Mouse (Mus musculus): ENCODE measurements around the gene Mlh1. TPM values are rescaled to one million over a fixed set of nuclear protein-coding genes. Genes with fewer than 3 reads are reported as not detected.

Mlh1 gene
- total RNA-seq, 4 experiments from 2014 or later, result 2.7 to 5.6 (median 3.8) TPM

DNA sequence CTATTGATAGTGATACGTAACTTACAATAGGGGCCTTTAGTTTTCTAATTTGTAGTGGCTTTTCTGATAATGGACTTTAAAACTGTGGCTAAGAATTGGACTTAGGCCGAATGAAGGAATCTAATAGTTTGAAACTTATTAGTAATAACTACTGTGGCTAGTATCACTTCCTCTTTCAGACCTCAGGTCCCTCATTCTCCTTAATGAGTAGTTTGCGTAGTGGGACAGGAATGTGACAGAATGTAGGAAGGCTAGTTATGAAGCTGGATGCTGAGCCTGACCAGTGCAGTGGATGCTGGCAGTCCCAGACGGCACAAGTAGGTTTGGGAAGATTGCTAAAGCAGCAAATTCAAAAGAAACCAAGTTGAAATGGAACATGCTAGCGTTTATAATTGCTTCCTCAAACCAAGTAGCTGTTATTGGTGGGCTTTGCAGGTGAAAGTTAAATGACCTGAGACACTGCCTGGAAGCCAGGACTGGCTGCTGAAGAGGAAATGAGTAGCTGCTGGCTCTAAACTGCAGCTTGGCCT, 51.0 kb downstream of the Mlh1 start:
- DNase-seq (ENCODE audit: low spot score in 2 of 2), result no peak

DNA sequence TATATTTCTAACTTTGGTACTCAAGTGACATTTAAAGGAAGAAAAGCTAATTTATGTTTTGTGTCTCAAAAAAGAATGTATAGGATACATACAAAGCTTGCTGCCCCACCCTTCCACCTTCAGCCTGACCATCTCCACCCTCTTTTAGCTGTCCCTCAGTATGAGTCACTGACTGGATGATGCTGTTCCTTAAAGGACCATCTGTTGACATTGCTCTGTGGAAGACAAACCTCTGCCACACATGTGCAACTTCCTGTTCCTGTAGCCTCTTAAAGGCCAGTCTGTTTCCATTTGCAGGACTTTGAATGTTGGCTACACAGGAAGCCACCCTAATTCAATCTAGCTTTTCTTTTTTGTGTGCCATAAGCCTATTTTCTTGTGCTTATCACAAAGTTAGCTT, 55.2 kb downstream of the Mlh1 start:
- no peak for DNase-seq (ENCODE audit: low spot score in 2 of 2)

DNA sequence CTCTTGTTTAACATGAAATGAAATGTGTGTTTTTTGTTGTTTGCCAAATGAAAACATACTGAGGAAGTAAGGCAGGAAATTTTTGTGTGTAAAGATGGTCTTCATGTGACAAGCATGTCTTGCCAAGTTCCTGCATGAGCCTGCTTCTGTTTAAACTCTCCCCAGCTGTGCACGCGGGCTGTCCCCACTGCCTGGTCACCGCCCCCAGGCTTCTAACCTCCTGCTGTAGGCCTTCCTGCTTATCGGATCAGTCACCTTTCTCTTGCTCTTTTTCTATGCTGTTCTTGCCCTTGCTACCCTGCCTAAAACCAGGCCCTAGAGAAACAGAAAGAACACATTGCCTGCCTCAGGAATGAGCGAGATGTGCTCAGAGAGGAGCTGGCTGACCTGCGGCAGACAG, 58.1 kb downstream of the Mlh1 start:
- no peak for DNase-seq (ENCODE audit: low spot score in 2 of 2)

DNA sequence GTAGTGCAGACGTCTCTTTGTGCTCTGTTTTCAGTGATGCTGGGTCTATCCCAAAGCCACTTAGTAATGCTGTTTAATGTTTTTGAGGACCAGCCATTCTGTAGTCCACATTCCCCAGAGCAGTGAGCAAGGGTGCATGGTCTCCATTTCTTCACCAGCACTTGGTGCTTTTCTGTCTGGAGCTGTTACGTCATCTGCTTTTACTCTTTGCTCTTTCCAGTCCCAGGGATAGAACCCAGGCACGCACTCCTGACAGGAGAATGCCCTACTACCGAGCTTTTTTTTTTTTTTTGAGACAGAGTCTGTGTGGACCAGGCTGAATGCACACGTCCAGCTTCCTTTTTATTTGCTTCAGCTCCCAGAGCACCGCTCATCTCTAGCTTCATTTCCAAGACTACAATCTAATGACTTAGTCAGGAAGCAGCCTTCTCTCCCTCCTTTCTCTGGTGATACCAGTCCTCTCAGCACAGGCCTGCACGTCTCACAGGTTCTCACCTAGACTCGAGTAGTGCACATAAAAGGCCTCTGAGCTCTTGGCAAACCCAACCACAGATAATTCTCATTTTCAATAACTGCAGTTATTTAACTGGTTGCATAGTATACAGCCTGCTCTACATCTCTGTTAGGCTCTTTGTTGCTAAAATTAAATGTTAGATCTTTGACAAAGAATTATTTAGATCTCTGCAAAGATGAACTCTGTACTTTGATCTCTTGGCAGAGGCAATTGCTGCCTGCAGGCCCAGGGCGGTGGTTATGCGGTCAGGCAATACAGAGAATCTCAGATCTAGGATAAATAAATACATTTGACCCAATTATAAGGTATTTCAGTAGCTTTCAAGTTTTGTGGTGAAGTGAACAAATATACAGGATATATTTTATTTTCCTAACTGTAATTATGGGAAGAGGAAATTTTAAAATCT, 60.2 kb downstream of the Mlh1 start:
- no peak for DNase-seq (ENCODE audit: low spot score in 2 of 2)

DNA sequence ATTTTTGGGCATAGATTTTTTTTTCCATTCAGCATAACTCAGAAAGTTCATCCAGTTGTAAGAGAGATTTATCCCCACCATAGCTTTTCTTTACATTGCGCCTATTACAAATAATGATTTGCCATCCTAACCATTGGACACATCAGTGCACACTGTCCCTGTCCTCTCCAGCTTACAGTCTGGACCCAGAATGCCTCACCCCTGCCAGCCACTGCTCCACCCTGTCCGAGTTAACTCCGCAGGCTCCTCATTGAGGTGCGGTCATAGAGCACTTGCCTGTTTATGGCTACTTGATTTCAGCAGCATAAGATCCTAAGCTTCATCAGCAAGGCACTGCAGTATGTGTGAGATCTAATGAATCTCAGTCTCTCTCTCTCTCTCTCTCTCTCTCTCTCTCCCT, 61.2 kb downstream of the Mlh1 start:
- DNase-seq (ENCODE audit: low spot score in 2 of 2), result no peak

DNA sequence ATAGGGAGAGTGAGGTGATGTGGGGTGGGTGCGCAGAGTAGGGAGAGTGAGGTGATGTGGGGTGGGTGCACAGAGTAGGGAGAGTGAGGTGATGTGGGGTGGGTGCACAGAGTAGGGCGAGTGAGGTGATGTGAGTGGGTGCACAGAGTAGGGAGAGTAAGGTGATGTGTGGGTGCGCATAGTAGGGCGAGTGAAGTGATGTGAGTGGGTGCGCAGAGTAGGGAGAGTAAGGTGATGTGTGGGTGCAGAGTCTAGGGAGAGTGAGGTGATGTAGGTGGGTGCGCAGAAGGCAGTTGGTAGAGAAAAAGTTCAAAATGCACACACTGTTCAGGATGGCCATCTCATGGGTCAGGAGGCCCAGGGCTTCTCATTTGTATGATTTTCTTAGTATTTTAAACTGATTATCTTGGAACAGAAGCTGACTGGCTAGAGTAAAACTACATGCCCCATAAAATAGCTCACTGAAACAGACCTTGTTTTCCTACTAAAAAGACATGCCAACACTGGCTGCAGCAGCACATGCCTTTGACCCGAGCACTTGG, 62.4 kb downstream of the Mlh1 start:
- DNase-seq (ENCODE audit: low spot score in 2 of 2), result no peak

DNA sequence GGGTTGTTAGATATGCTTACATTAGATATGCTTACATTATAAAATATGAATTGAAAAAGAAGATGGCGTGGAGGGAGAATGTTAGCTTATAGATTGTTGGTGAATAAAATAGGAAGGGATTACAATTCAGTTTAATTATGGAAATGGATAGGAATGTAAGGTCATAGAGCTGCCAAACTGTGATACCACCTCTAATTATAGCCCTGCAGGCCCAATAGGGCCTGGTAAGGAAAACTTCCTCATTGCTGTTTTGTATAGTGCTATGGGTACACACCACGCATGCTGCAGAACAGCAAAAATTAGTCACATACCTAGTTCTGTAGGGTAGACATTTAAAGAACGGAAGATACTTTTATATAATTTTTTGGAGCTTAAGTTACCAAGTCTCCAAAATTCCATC, 63.4 kb downstream of the Mlh1 start:
- no peak for DNase-seq (ENCODE audit: low spot score in 2 of 2)

DNA sequence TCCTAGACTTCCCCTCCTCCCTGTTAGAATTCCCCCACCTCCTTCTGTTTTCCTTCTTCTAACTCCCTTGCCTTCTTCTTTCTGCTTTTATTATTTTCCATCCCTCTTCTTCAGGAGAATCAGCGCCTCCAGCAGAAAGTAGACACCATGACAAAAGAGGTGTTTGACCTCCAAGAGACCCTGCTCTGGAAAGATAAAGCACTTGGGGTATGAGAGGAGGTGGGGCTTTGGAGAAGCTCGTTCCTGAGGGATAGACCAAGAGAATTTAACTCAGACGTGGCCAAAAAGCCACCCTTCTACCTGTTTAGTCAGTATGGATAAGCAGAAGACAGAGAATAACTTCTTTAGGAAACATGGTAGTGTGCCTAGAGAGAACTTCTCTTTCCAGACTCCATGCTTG, 63.9 kb downstream of the Mlh1 start:
- no peak for DNase-seq (ENCODE audit: low spot score in 2 of 2)

DNA sequence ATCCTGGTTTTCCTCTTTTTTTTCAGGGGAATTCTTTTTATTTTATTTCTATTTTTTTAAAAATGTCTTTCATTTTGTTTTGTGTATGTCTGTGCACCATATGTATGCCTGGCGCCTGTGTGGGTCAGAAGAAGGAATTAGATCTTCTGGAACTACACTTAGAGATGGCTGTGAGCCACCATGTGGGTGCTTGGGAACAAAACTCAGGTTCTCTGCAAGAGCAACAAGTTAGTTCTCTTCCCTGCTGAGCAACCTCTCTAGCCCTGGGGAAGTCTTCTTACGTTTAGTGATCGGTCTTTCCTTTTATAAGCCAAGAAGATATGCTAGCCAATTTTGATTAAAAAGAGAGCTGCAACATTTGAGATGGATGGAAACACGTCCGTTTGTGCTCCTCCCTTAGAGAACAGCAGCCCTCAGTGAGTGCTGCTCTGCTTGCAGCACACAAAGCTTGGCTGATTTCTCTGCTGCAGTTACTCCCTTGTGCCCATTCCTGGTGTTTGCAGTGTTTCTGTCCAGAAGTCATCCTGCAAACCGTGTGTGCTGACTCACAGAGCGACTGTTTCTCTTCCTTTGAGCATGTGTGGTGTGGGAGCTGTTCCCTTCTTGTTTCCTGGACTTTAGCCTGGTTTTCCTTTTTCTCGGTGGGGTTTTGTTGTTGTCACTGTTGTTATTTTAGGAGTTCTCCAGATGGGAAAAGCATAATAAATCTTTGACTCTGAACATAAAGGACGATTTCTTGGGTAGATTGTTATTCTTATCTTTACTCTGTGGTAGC, 66.8 kb downstream of the Mlh1 start:
- DNase-seq (ENCODE audit: low spot score in 2 of 2), result no peak

DNA sequence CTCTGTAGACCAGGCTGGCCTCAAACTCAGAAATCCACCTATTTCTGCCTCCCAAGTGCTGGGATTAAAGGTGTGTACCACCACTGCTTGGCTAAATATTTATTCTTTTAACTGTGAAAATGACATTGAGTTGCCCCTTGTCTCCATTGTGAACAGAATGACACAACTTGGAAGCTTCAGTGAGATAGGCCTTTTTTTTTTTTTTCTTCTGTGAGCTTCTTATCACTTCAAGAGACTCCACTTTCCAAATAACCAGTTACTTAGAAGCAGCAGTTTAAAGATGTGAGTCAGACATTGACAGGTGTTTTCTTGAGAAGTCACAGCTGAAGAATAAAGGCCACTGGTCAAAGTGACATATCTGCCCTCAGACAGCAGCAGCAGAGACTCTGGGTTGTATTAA, 71.4 kb downstream of the Mlh1 start:
- no peak for DNase-seq (ENCODE audit: low spot score in 2 of 2)

DNA sequence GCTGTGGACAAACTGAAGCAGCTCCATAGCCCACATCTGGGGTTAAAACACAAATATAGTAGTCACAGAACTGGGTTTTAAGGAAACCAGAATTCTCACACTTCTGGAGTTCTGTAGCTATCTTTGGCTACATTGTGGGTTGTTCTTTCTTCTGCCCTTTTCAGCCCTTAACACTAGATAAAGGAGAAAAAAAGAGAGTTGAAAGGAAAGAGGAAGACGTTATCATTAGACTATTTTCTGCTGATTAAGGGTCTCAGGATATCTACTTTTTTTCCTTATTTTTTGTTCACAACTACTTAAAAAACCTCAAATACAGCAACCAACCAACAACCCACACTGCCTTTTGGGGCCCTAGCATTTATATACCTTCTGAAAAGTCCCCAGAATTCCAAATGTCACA, 73.3 kb downstream of the Mlh1 start:
- no peak for DNase-seq (ENCODE audit: low spot score in 2 of 2)

DNA sequence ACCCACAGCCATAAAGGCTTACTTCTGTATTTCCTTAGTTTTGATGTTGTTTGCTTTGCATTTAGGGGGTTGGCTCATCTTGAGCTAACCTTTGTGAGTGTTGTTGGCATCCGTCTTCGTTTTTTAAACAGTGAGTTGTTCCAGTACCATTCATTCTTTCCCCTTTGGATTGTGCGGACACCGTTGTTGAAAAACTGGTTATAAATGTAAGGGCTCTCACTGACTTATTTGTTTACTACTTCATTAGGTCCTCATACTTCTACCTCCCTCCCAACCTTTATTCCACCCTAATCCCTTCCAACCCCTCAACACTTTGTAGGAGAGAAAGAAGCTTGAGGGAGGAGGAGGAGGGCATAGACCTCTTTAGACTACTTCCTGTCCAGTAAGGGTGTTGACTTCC, 73.9 kb downstream of the Mlh1 start:
- no peak for DNase-seq (ENCODE audit: low spot score in 2 of 2)

DNA sequence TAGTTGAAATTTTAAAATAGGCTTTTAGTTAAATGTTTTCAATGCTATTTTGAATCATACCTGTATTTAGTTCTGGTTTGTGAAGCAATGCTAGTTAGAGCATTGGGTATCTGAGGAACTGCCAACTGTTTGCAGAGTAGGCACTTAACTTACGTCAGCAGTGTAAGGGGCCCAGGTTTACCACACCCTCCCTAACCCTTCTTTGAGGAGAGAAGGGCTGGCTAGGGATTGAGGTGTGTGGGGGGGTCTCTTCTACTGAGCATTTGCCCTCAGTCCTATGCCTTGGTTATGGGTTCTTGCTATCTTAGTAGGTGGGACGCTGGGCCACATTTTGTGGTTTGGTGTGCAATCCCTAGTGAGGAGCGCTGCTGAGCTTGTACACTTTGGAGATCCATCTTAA, 74.5 kb downstream of the Mlh1 start:
- no peak for DNase-seq (ENCODE audit: low spot score in 2 of 2)

DNA sequence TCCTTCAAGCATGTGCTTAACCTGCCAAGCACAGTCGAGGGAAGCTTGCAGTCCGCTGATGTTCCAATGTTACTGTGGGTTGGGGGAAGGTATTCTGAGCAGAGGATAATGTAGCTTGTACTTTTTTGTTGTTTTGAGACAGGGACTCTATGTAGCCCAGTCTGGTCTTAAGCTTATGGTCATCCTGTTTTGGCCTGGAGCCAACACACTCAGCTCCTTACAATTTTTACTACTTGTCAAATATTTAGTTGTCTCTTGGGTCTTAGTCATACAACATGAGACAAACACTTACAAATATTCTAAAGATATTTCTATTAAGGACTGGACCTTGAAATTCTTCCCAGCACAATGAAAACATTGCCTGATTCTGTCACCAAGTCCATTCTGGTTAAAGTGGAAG, 78.4 kb downstream of the Mlh1 start:
- DNase-seq (ENCODE audit: low spot score in 2 of 2), result no peak

DNA sequence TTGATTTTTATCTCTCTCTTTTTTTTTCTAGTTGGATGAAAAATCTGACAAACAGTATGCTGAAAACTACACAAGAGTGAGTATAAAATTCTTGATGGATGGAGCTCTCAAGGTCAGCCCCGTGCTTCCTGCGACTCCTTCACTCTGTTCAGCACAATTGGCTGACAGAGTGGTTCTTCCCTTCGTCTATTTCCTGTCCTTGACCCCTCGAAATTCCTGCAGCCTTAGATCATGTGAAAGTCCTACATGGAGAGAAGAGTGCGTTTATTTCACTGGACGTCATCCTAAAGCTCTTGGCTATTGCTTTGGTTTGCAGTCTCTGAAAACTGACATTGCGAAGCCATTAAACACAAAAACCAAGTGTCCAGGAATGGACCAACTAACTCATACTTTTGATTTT, 82.9 kb downstream of the Mlh1 start:
- no peak for DNase-seq (ENCODE audit: low spot score in 2 of 2)

DNA sequence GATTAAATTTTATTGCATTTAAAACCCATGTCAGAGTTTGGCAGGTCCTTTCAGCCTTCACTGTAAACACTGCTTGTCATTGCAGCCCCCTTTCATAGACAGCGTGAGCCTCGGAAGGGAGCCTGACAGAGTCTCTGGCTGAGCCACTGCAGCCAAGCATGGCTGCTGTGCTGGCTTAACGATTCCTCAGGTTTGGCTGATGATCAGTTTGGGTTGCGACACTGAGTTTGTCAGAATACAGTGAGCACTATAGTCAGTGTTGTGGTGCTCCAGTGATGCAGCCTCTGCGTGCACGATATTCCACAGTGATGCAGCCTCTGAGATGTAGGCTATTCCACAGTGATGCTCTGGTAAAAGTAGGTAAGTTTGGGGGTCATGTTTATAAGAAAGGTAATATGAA, 84.7 kb downstream of the Mlh1 start:
- DNase-seq (ENCODE audit: low spot score in 2 of 2), result no peak

DNA sequence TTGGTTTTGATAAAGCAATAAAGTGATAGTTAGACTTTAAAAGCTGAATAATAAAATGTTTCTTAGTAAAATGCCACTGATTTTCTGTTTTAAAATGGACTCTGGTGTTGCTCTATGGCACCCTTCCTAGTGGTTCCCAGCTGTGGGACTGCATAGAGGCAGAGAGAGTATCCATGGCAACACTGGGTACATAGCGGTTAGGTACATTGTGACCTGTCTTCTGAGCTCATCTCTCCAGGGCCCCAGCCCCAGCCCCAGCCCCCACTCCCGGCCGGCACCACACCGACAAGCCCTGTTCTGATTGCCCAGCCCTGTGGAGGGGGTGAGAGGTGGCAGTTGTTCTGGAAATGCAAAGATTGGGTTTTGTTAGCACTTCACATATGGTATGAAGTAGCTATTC, 86.7 kb downstream of the Mlh1 start:
- no peak for DNase-seq (ENCODE audit: low spot score in 2 of 2)

DNA sequence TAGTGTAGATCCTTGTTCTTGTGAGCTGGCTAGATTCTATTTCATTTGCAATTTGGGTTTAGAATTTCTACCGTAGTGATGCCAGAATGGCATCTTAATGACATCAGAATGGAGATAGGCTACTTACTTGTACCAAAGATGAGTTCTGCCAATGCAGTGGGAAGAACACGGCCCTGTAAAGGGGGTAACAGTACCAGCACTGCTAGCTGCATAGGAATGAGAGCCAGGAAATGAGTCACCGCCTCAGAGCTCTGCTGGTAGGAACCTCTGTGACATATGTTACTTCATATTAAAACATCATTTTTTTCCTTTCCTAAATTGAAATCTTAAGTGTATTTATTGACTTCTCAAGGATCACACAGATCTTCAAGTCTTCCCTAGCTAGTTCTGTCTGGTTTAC, 89.4 kb downstream of the Mlh1 start:
- DNase-seq (ENCODE audit: low spot score in 2 of 2), result no peak

DNA sequence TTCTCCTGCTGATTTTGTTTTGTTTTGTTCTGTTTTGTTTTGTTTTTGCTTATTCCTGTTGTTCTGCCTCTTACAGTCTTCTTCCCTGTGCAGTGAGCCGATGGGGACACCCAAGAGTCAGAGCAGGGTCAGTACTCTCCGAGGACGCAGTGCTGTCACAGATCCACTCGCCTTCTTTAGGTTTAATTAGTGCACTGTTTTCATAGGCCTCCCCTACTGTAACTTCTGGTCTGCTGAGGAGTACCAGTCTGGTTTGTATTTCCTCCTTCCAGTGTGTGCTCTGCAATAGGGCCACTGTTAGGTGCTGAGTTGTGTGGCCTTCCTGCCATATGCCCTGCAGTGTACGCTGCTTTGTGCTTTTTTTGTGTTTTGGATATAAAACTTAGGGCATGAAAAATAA, 92.6 kb downstream of the Mlh1 start:
- DNase-seq (ENCODE audit: low spot score in 2 of 2), result no peak
